Mouse (Mus musculus): ENCODE measurements around the gene Herc1. TPM values are rescaled to one million over a fixed set of nuclear protein-coding genes. Genes with fewer than 3 reads are reported as not detected.

The Herc1 gene
- polyA plus RNA-seq, 1 experiment = 47.2 TPM

GRCm38 (mm10) chr9:66330437-66330836 lies 19.8 kb upstream of the Herc1 start:
- Histone ChIP-seq H3K9me3 (replicated peaks; ENCODE audit: control insufficient read depth, insufficient read depth, low read length, poor library complexity, severe bottlenecking) (no peaks in the 10 kb centered on the region), H3K27ac (ENCODE audit: insufficient read depth, low read length) (no peak overlapping the region), H3K4me3 (ENCODE audit: low read depth, low read length) (no peak overlapping the region), H3K4me1 (ENCODE audit: control insufficient read depth, insufficient read depth, low read length) (no peaks in the 10 kb centered on the region), H3K36me3 (ENCODE audit: control insufficient read depth, insufficient read depth, low read length, poor library complexity, severe bottlenecking) (no peaks in the 10 kb centered on the region), H3K9ac (ENCODE audit: low read depth, poor library complexity, severe bottlenecking) (no peak overlapping the region), H3K27me3 (ENCODE audit: control insufficient read depth, insufficient read depth, low read length, poor library complexity, severe bottlenecking) (no peaks in the 10 kb centered on the region)
- TF ChIP-seq EP300 (IDR thresholded peaks at IDR 0.05; ENCODE audit: insufficient read depth, low read depth, low read length) (no peak), CTCF (IDR thresholded peaks at IDR 0.05; ENCODE audit: low read depth, low read length) (no peak), POLR2A (IDR thresholded peaks at IDR 0.05; ENCODE audit: insufficient read depth, low read length) (no peak)

GRCm38 (mm10) chr9:66331548-66331947 lies 18.7 kb upstream of the Herc1 start:
- no peak overlapping the region for H3K27ac ChIP-seq (ENCODE audit: insufficient read depth, low read length)
- H3K9ac ChIP-seq (ENCODE audit: low read depth, poor library complexity, severe bottlenecking) = no peak overlapping the region
- H3K27me3 ChIP-seq (ENCODE audit: control insufficient read depth, insufficient read depth, low read length, poor library complexity, severe bottlenecking) = no peaks in the 10 kb centered on the region
- no peak for TF ChIP-seq POLR2A (IDR thresholded peaks at IDR 0.05; ENCODE audit: insufficient read depth, low read length)
- TF ChIP-seq EP300 (IDR thresholded peaks at IDR 0.05; ENCODE audit: insufficient read depth, low read depth, low read length) = no peak
- TF ChIP-seq CTCF (IDR thresholded peaks at IDR 0.05; ENCODE audit: low read depth, low read length) = no peak
- H3K36me3 ChIP-seq (ENCODE audit: control insufficient read depth, insufficient read depth, low read length, poor library complexity, severe bottlenecking) = no peaks in the 10 kb centered on the region
- no peak overlapping the region for H3K4me3 ChIP-seq (ENCODE audit: low read depth, low read length)
- no peaks in the 10 kb centered on the region for H3K4me1 ChIP-seq (ENCODE audit: control insufficient read depth, insufficient read depth, low read length)
- H3K9me3 ChIP-seq (replicated peaks; ENCODE audit: control insufficient read depth, insufficient read depth, low read length, poor library complexity, severe bottlenecking) = no peaks in the 10 kb centered on the region

GRCm38 (mm10) chr9:66332393-66332792 lies 17.9 kb upstream of the Herc1 start:
- Histone ChIP-seq H3K9ac (ENCODE audit: low read depth, poor library complexity, severe bottlenecking) (no peak overlapping the region), H3K4me3 (ENCODE audit: low read depth, low read length) (no peak overlapping the region), H3K27me3 (ENCODE audit: control insufficient read depth, insufficient read depth, low read length, poor library complexity, severe bottlenecking) (no peaks in the 10 kb centered on the region), H3K9me3 (replicated peaks; ENCODE audit: control insufficient read depth, insufficient read depth, low read length, poor library complexity, severe bottlenecking) (no peaks in the 10 kb centered on the region), H3K4me1 (ENCODE audit: control insufficient read depth, insufficient read depth, low read length) (no peaks in the 10 kb centered on the region), H3K36me3 (ENCODE audit: control insufficient read depth, insufficient read depth, low read length, poor library complexity, severe bottlenecking) (no peaks in the 10 kb centered on the region), H3K27ac (ENCODE audit: insufficient read depth, low read length) (no peak overlapping the region)
- TF ChIP-seq EP300 (IDR thresholded peaks at IDR 0.05; ENCODE audit: insufficient read depth, low read depth, low read length) (no peak), POLR2A (IDR thresholded peaks at IDR 0.05; ENCODE audit: insufficient read depth, low read length) (no peak), CTCF (IDR thresholded peaks at IDR 0.05; ENCODE audit: low read depth, low read length) (no peak)

GRCm38 (mm10) chr9:66337280-66337679 lies 13.0 kb upstream of the Herc1 start:
- no peaks in the 10 kb centered on the region for H3K9me3 ChIP-seq (replicated peaks; ENCODE audit: control insufficient read depth, insufficient read depth, low read length, poor library complexity, severe bottlenecking)
- H3K27me3 ChIP-seq (ENCODE audit: control insufficient read depth, insufficient read depth, low read length, poor library complexity, severe bottlenecking) = no peaks in the 10 kb centered on the region
- H3K4me1 ChIP-seq (ENCODE audit: control insufficient read depth, insufficient read depth, low read length) = no peaks in the 10 kb centered on the region
- H3K4me3 ChIP-seq (ENCODE audit: low read depth, low read length) = no peak overlapping the region
- no peak for TF ChIP-seq POLR2A (IDR thresholded peaks at IDR 0.05; ENCODE audit: insufficient read depth, low read length)
- TF ChIP-seq EP300 (IDR thresholded peaks at IDR 0.05; ENCODE audit: insufficient read depth, low read depth, low read length) = no peak
- no peak overlapping the region for H3K27ac ChIP-seq (ENCODE audit: insufficient read depth, low read length)
- no peak overlapping the region for H3K9ac ChIP-seq (ENCODE audit: low read depth, poor library complexity, severe bottlenecking)
- no peaks in the 10 kb centered on the region for H3K36me3 ChIP-seq (ENCODE audit: control insufficient read depth, insufficient read depth, low read length, poor library complexity, severe bottlenecking)

DNA sequence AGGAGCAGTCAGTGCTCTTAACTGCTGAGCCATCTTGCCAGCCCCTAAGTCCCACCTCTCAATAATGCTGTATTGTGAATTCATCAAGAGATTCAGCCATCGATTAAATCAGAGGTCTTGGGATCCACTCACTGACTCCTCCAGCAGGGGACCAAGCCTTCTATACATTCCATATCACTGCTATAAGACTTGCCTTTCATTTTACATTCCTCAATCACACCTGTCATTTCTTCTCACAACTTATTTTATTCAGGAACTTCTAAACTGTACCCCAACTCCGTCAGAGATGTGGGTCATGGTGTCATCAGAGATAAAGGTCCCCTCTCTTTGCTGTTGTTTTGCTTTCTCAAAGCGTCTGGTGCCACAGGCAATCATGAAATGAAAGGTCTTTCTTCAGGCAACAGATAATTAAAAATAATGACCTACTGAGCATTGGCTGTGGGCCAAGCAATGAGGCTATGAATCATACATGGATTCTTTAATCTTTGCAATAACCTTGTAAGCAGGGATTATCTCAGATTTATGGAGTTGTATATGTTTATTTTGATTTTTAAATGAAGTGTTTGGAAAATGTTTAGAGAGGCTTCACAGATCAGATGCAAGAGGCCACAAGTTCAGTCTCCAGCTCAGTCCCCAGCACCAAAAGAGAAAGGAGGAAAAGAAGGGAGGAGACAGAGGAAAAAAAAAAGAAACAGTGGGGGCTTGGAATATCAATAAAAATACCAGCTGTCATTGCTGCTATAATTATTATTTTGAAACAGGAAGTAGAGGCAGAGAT lies 12.1 kb upstream of the Herc1 start:
- Histone ChIP-seq H3K9me3 (replicated peaks; ENCODE audit: control insufficient read depth, insufficient read depth, low read length, poor library complexity, severe bottlenecking) (no peaks in the 10 kb centered on the region), H3K27me3 (ENCODE audit: control insufficient read depth, insufficient read depth, low read length, poor library complexity, severe bottlenecking) (no peaks in the 10 kb centered on the region)

DNA sequence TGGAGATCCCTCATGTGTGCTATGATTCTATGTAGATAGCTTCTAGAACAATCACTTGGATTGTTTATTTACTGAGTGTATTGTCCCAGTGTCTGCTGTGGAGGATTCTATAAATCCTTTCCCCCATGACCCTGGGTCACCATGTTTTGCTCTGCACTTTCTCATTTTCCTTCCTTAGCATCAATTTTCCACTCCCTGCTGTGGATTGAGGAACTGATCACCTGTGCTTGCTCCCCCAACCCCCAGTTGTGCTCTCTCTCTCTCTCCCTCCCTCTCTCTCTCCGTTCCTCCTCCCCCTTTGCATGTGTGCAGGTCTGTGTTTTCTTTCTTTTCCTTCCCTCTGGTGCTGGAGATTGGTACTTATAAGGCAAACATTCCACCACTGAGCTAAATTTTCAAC lies 10.5 kb upstream of the Herc1 start:
- no peak overlapping the region for H3K4me3 ChIP-seq (ENCODE audit: low read depth, low read length)
- H3K27ac ChIP-seq (ENCODE audit: insufficient read depth, low read length) = no peak overlapping the region
- H3K9ac ChIP-seq (ENCODE audit: low read depth, poor library complexity, severe bottlenecking) = no peak overlapping the region
- H3K9me3 ChIP-seq (replicated peaks; ENCODE audit: control insufficient read depth, insufficient read depth, low read length, poor library complexity, severe bottlenecking) = no peaks in the 10 kb centered on the region
- H3K36me3 ChIP-seq (ENCODE audit: control insufficient read depth, insufficient read depth, low read length, poor library complexity, severe bottlenecking) = no peaks in the 10 kb centered on the region
- H3K4me1 ChIP-seq (ENCODE audit: control insufficient read depth, insufficient read depth, low read length) = no peaks in the 10 kb centered on the region
- no peaks in the 10 kb centered on the region for H3K27me3 ChIP-seq (ENCODE audit: control insufficient read depth, insufficient read depth, low read length, poor library complexity, severe bottlenecking)
- TF ChIP-seq EP300 (IDR thresholded peaks at IDR 0.05; ENCODE audit: insufficient read depth, low read depth, low read length) (no peak), CTCF (IDR thresholded peaks at IDR 0.05; ENCODE audit: low read depth, low read length) (no peak), POLR2A (IDR thresholded peaks at IDR 0.05; ENCODE audit: insufficient read depth, low read length) (no peak)

More for the DNA sequence above, 12.1 kb upstream of the Herc1 start:
- no peak overlapping the region for H3K27ac ChIP-seq (ENCODE audit: insufficient read depth, low read length)
- H3K36me3 ChIP-seq (ENCODE audit: control insufficient read depth, insufficient read depth, low read length, poor library complexity, severe bottlenecking) = no peaks in the 10 kb centered on the region
- H3K4me1 ChIP-seq (ENCODE audit: control insufficient read depth, insufficient read depth, low read length) = no peaks in the 10 kb centered on the region
- no peak overlapping the region for H3K9ac ChIP-seq (ENCODE audit: low read depth, poor library complexity, severe bottlenecking)
- TF ChIP-seq EP300 (IDR thresholded peaks at IDR 0.05; ENCODE audit: insufficient read depth, low read depth, low read length) = no peak
- TF ChIP-seq POLR2A (IDR thresholded peaks at IDR 0.05; ENCODE audit: insufficient read depth, low read length) = no peak
- TF ChIP-seq CTCF (IDR thresholded peaks at IDR 0.05; ENCODE audit: low read depth, low read length) = no peak
- no peak overlapping the region for H3K4me3 ChIP-seq (ENCODE audit: low read depth, low read length)

Measured in ES-Bruce4 (cell line).